Mouse (Mus musculus) embryonic fibroblast, embryonic 13.5 days (primary cell): ENCODE measurements around the gene Zfp780b.
"Not testable (repeated sequence)": the region's sequence is repeated elsewhere in the genome, so short reads cannot be mapped to it uniquely, and the experiment has no call there.

ENCODE experiments used
- CTCF ChIP-seq: IDR thresholded peaks from 2 replicates; pipeline ENCODE4 v1.5.1; 2011; ENCODE audit warnings: mild to moderate bottlenecking, control low read depth, low read length, moderate library complexity, borderline replicate concordance; ENCODE audit not compliant: insufficient read depth
- POLR2A ChIP-seq: IDR thresholded peaks from 2 replicates; pipeline ENCODE4 v1.6.1; 2011; ENCODE audit warnings: low read depth, mild to moderate bottlenecking, control low read depth, low read length, moderate library complexity

DNA sequence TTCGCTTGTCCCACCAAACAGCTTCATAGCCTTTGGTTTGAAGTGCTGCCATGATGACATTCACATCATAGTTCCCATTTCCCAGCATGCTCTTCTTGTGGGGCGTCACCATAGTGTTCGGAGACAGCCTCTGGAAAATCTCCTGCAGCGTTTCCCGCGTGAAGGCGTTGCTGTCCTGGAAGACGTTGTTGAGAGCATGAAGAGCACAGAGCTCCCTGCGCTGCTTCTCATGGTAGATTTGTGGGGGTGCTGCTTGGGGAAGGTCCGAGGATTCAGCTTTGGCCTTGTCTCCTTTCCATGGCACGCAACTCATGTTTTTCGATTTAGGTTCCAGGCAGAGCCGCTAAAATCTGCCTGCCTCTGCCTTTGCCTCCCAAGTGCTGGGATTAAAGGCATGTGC, 29.5 kb downstream of the Zfp780b start:
- not testable (repeated sequence) for TF ChIP-seq CTCF, POLR2A
